Mouse (Mus musculus) E14TG2a.4 (cell line): ENCODE results near the gene Mturn.

ENCODE experiments used
- H3K27me3 ChIP-seq: 2 replicates; pipeline ENCODE4 v1.6.1; 2014; ENCODE audit warnings: low read length, control low read depth; ENCODE audit not compliant: insufficient read depth
- H3K36me3 ChIP-seq: 2 replicates; pipeline ENCODE4 v1.6.1; 2014; ENCODE audit warnings: low read length, control low read depth; ENCODE audit not compliant: insufficient read depth
- H3K4me1 ChIP-seq: replicated peaks from 2 replicates; pipeline ENCODE4 v1.6.1; 2014; ENCODE audit warnings: low read depth, low read length, control low read depth
- H3K4me3 ChIP-seq: replicated peaks from 2 replicates; pipeline ENCODE4 v1.5.1; 2014; ENCODE audit warnings: mild to moderate bottlenecking, low read length
- H3K9me3 ChIP-seq: 2 replicates; pipeline ENCODE4 v1.6.1; 2014; ENCODE audit warnings: low read length, control low read depth
- CTCF ChIP-seq: conservative IDR thresholded peaks from 2 replicates; pipeline ENCODE4 v1.5.1; 2014; ENCODE audit warnings: low read length
- NANOG ChIP-seq: IDR thresholded peaks from 2 replicates; pipeline ENCODE4 v1.6.1; 2014; ENCODE audit warnings: borderline replicate concordance, low read length, mixed read lengths
- POU5F1 ChIP-seq: IDR thresholded peaks from 2 replicates; pipeline ENCODE4 v1.6.1; 2014; ENCODE audit warnings: low read length, borderline replicate concordance

Gene Mturn

GRCm38 (mm10) chr6:54680891-54681745 is at the start of gene Mturn:
TSS of gene Mturn (plus strand) at chr6:54681624.
- TF ChIP-seq CTCF, result no peak
- no peak for TF ChIP-seq POU5F1
- TF ChIP-seq NANOG, result no peak
- peaks cover 30% of the 10 kb centered on the region for H3K27me3 ChIP-seq
- no peaks in the 10 kb centered on the region for H3K36me3 ChIP-seq
- H3K4me1 ChIP-seq, result peaks cover 17% of the 10 kb centered on the region
- peak within 1 kb of the TSS; percentile 97 for H3K4me3 ChIP-seq
- H3K9me3 ChIP-seq, result no peaks in the 10 kb centered on the region

DNA sequence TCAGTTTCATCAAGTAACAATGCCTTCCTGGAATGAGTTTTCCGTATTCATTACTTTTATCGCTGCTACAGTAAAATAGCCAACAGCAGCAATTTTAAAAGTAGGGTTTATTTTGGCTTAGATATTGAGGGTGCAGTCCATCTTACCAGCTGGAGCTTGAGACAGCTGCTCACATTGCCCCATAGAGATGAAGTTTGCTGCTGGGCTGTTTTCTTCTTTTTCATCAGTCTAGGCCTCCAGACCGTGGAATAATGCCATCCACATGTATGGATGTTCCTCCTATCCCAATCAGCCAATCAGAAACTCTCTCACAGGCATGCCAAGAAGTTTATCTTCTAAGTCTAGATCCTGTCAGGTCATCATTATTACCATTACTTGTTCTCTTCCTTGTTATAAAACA is 41.5 kb upstream of the Mturn start:
- TF ChIP-seq CTCF (no peak), NANOG (no peak), POU5F1 (no peak)
- Histone ChIP-seq H3K9me3 (peaks cover 3% of the 10 kb centered on the region; the same call in 1 of the 2 replicates), H3K4me1 (no peaks in the 10 kb centered on the region), H3K27me3 (no peaks in the 10 kb centered on the region), H3K4me3 (no peak overlapping the region), H3K36me3 (peaks cover 13% of the 10 kb centered on the region)

GRCm38 (mm10) chr6:54641953-54642352 is 39.5 kb upstream of the Mturn start:
- Histone ChIP-seq H3K4me3 (no peak overlapping the region), H3K4me1 (no peaks in the 10 kb centered on the region), H3K9me3 (peaks cover 3% of the 10 kb centered on the region; the same call in 1 of the 2 replicates), H3K36me3 (peaks cover 13% of the 10 kb centered on the region), H3K27me3 (no peaks in the 10 kb centered on the region)
- TF ChIP-seq NANOG, result no peak

GRCm38 (mm10) chr6:54643181-54643580 is 38.2 kb upstream of the Mturn start:
- H3K9me3 ChIP-seq, result peaks cover 3% of the 10 kb centered on the region; the same call in 1 of the 2 replicates
- H3K36me3 ChIP-seq, result peaks cover 10% of the 10 kb centered on the region
- H3K4me3 ChIP-seq, result no peak overlapping the region
- no peaks in the 10 kb centered on the region for H3K27me3 ChIP-seq
- TF ChIP-seq POU5F1 (no peak), NANOG (no peak), CTCF (no peak)
- no peaks in the 10 kb centered on the region for H3K4me1 ChIP-seq

- no peaks in the 10 kb centered on the region for H3K27me3 ChIP-seq
- TF ChIP-seq NANOG (no peak), CTCF (no peak), POU5F1 (no peak)
Observed at GRCm38 (mm10) chr6:54655471-54656095, 25.8 kb upstream of the Mturn start.

GRCm38 (mm10) chr6:54657861-54658260 is 23.6 kb upstream of the Mturn start:
- no peaks in the 10 kb centered on the region for H3K4me1 ChIP-seq
- 0 out of 2 replicates have a peak, but pooled peaks cover 4% of the 10 kb centered on the region for H3K9me3 ChIP-seq
- H3K36me3 ChIP-seq, result no peaks in the 10 kb centered on the region
- no peaks in the 10 kb centered on the region for H3K27me3 ChIP-seq
- no peak overlapping the region for H3K4me3 ChIP-seq
- no peak for TF ChIP-seq NANOG
- TF ChIP-seq CTCF, result no peak
- no peak for TF ChIP-seq POU5F1

More at GRCm38 (mm10) chr6:54655471-54656095, 25.8 kb upstream of the Mturn start:
- no peaks in the 10 kb centered on the region for H3K36me3 ChIP-seq
- H3K4me1 ChIP-seq, result no peaks in the 10 kb centered on the region
- H3K4me3 ChIP-seq, result no peak overlapping the region
- 0 out of 2 replicates have a peak, but pooled peaks cover 4% of the 10 kb centered on the region for H3K9me3 ChIP-seq

DNA sequence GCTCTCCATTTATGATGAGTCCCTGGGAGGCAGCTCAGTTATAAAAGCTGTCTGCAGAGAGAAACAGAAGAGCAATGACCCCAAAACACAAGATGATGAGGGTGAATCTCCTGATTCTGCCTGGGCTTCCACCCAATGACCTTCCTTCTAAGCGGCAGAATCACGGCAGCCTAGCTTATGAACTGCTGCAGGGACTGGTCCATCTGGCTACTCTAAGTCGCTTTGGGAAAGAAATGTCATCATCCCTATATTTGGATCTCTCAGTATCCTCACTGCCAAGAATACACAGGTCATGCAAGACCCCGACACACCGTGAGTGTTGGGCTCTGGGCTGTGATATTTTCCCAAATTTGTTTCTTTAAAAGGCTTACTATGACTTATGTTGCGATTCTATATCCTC is 11.6 kb upstream of the Mturn start:
- no peak overlapping the region for H3K4me3 ChIP-seq
- no peak for TF ChIP-seq CTCF
- no peaks in the 10 kb centered on the region for H3K27me3 ChIP-seq
- H3K4me1 ChIP-seq, result peaks cover 10% of the 10 kb centered on the region
- no peaks in the 10 kb centered on the region for H3K9me3 ChIP-seq
- H3K36me3 ChIP-seq, result no peaks in the 10 kb centered on the region

GRCm38 (mm10) chr6:54672901-54673300 is 8.5 kb upstream of the Mturn start:
- peaks cover 10% of the 10 kb centered on the region for H3K4me1 ChIP-seq
- no peaks in the 10 kb centered on the region for H3K36me3 ChIP-seq
- TF ChIP-seq CTCF, result no peak
- TF ChIP-seq NANOG, result no peak
- no peak for TF ChIP-seq POU5F1
- no peaks in the 10 kb centered on the region for H3K27me3 ChIP-seq
- H3K4me3 ChIP-seq, result no peak overlapping the region
- H3K9me3 ChIP-seq, result no peaks in the 10 kb centered on the region

DNA sequence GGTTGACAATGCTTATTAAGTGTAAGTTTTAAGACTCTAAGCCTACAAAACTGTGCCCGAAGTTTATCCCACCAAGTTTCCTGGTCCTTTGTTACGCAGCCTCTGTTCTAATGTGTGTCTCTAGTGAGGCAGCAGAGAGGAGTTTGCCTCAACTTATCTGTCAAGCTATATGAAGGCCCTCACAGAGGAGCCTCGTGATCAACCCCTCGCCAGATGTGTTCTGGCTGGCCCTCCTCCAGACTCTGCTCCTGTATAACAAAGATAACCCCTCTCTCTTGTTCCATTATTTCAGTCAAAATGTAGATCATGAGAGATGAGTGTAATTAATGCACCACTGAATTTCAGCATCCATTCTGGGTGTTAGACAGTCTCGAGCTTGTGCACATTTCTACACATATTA is 1.7 kb upstream of the Mturn start:
- Histone ChIP-seq H3K9me3 (no peaks in the 10 kb centered on the region), H3K27me3 (peaks cover 27% of the 10 kb centered on the region), H3K4me1 (peaks cover 17% of the 10 kb centered on the region), H3K4me3 (no peak overlapping the region), H3K36me3 (no peaks in the 10 kb centered on the region)
- TF ChIP-seq POU5F1 (no peak), CTCF (no peak), NANOG (no peak)
